Mouse (Mus musculus): ENCODE data around the gene Ifng.

DNA sequence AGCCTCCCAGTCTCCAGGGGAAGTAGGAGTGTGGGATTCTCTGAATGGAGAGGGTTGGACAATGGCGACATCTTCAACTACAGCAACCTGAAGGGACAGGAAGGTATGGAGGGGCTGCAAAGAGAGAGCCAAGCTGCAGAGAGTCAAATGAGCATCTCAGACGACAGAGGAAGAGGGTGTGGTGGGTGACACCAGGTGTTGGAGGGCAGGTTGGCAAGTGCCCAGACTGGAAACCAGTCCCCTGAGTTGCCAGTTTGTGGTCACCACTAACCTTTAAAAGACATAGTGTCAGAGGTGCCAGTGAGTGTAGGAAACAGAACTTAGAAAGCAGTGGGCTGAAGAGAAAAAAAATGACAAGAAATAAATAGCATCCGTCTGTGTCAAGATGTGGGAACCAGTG, 28.2 kb downstream of the Ifng start:
- no peak for TF ChIP-seq CTCF (IDR thresholded peaks at IDR 0.05; ENCODE audit: low read depth)
- TF ChIP-seq EP300 (IDR thresholded peaks at IDR 0.05; ENCODE audit: low read depth), result no peak

Data from liver, embryonic 14.5 days (tissue).